ENCODE assay signal across 8 mouse cellular contexts in genomic region chr11:100970557-100970937, GRCm38 (mm10). TPM values are rescaled to one million over a fixed set of nuclear protein-coding genes. Genes with fewer than 3 reads are reported as not detected.
DNase-seq lines count a peak whose midpoint lies in the region; ATAC-seq and TF ChIP-seq lines count a peak whose summit lies in the region.

Cavin1 (minus strand) TSS chr11:100970887.

- TF ChIP-seq CTCF in E14TG2a.4 (conservative IDR thresholded peaks at IDR 0.05; ENCODE audit: low read length) = no peak

- peak; percentile 90 to 93 for DNase-seq in adrenal gland, postnatal 4 days (ENCODE audit: low spot score in 2 of 2)
- DNase-seq in forebrain, embryonic 10.5 days (ENCODE audit: extremely low spot score, low spot score) = peak; percentile 46
- peak; percentile 96 for DNase-seq in kidney, postnatal 14 days
- DNase-seq in urinary bladder, postnatal 10 days (ENCODE audit: low spot score) = peak; percentile 97

- H3K4me3 ChIP-seq in E14TG2a.4 (replicated peaks; ENCODE audit: low read length) = peak within 1 kb of the TSS; percentile 83
- peak within 1 kb of the TSS; percentile 47 for H3K4me3 ChIP-seq in forebrain, embryonic 10.5 days
- H3K4me3 ChIP-seq in heart, embryonic 15.5 days = peak within 1 kb of the TSS; percentile 85
- H3K4me3 ChIP-seq in liver, embryonic 16.5 days (ENCODE audit: low read depth, low read length) = peak within 1 kb of the TSS; percentile 64
- peak within 1 kb of the TSS; percentile 41 for H3K4me3 ChIP-seq in neural tube, embryonic 15.5 days (replicated peaks)

- ATAC-seq in heart, embryonic 15.5 days (replicated peaks; ENCODE audit: insufficient number of reproducible peaks, insufficient read depth, low FRiP score, low read depth) = peak; percentile 94
- peak; percentile 83 for ATAC-seq in liver, embryonic 16.5 days (ENCODE audit: low read depth)
- peak; percentile 57 for ATAC-seq in neural tube, embryonic 15.5 days (ENCODE audit: low FRiP score)

- peak within 1 kb of the TSS; percentile 67 for H3K4me2 ChIP-seq in heart, embryonic 15.5 days
- H3K4me2 ChIP-seq in liver, embryonic 16.5 days (ENCODE audit: low read depth, low read length) = peak within 1 kb of the TSS; percentile 74
- peak within 1 kb of the TSS; percentile 60 for H3K4me2 ChIP-seq in neural tube, embryonic 15.5 days

- H3K36me3 ChIP-seq in E14TG2a.4 (ENCODE audit: insufficient read depth, low read length) = no peaks in the 10 kb centered on the region
- H3K36me3 ChIP-seq in forebrain, embryonic 10.5 days (replicated peaks) = no peaks in the 10 kb centered on the region
- H3K36me3 ChIP-seq in heart, embryonic 15.5 days = peaks cover 4% of the 10 kb centered on the region; the same call in 1 of the 2 replicates
- no peaks in the 10 kb centered on the region for H3K36me3 ChIP-seq in liver, embryonic 16.5 days (ENCODE audit: control insufficient read depth, insufficient read depth)
- no peaks in the 10 kb centered on the region for H3K36me3 ChIP-seq in neural tube, embryonic 15.5 days

- peak within 1 kb of the TSS; percentile 26; the same call in 1 of the 2 replicates for H3K27ac ChIP-seq in forebrain, embryonic 10.5 days
- peak within 1 kb of the TSS; percentile 98 for H3K27ac ChIP-seq in heart, embryonic 15.5 days
- H3K27ac ChIP-seq in liver, embryonic 16.5 days (ENCODE audit: low read length) = peak within 1 kb of the TSS; percentile 48
- peak within 1 kb of the TSS; percentile 68 for H3K27ac ChIP-seq in neural tube, embryonic 15.5 days (replicated peaks)

- peaks cover 84% of the 10 kb centered on the region for H3K27me3 ChIP-seq in E14TG2a.4 (ENCODE audit: insufficient read depth, low read length)
- peaks cover 100% of the 10 kb centered on the region for H3K27me3 ChIP-seq in forebrain, embryonic 10.5 days (ENCODE audit: poor library complexity, severe bottlenecking)
- H3K27me3 ChIP-seq in heart, embryonic 15.5 days = no peaks in the 10 kb centered on the region
- H3K27me3 ChIP-seq in liver, embryonic 16.5 days (ENCODE audit: control insufficient read depth, insufficient read depth, low read depth, low read length) = peaks cover 46% of the 10 kb centered on the region
- peaks cover 73% of the 10 kb centered on the region for H3K27me3 ChIP-seq in neural tube, embryonic 15.5 days (replicated peaks)

- H3K9ac ChIP-seq in heart, embryonic 15.5 days = peak within 1 kb of the TSS; percentile 95
- H3K9ac ChIP-seq in liver, embryonic 16.5 days (ENCODE audit: low read depth, low read length) = peak within 1 kb of the TSS; percentile 59
- H3K9ac ChIP-seq in neural tube, embryonic 15.5 days (replicated peaks) = peak within 1 kb of the TSS; percentile 46

- H3K4me1 ChIP-seq in E14TG2a.4 (replicated peaks; ENCODE audit: low read depth, low read length) = peaks cover 34% of the 10 kb centered on the region
- H3K4me1 ChIP-seq in forebrain, embryonic 10.5 days = peaks cover 18% of the 10 kb centered on the region
- H3K4me1 ChIP-seq in heart, embryonic 15.5 days (replicated peaks) = peaks cover 51% of the 10 kb centered on the region
- H3K4me1 ChIP-seq in liver, embryonic 16.5 days (ENCODE audit: control insufficient read depth, low read depth, low read length) = peaks cover 16% of the 10 kb centered on the region
- peaks cover 18% of the 10 kb centered on the region for H3K4me1 ChIP-seq in neural tube, embryonic 15.5 days

- 2% methylated on average over 20 of the region's 20 CpGs for WGBS in forebrain, embryonic 10.5 days
- WGBS in heart, embryonic 15.5 days = 0% methylated on average over 20 of the region's 20 CpGs
- 5% methylated on average over 20 of the region's 20 CpGs for WGBS in liver, embryonic 16.5 days (ENCODE audit: insufficient replicate concordance)
- WGBS in neural tube, embryonic 15.5 days = 2% methylated on average over 20 of the region's 20 CpGs

- H3K9me3 ChIP-seq in E14TG2a.4 (ENCODE audit: low read length) = no peaks in the 10 kb centered on the region
- H3K9me3 ChIP-seq in forebrain, embryonic 10.5 days = no peaks in the 10 kb centered on the region
- no peaks in the 10 kb centered on the region for H3K9me3 ChIP-seq in heart, embryonic 15.5 days (replicated peaks)
- no peaks in the 10 kb centered on the region for H3K9me3 ChIP-seq in liver, embryonic 16.5 days (replicated peaks; ENCODE audit: control insufficient read depth, low read length)
- H3K9me3 ChIP-seq in neural tube, embryonic 15.5 days (replicated peaks) = no peaks in the 10 kb centered on the region

RNA-seq across cellular contexts. Expression of gene Cavin1, which starts in this region (rescaled TPM):
- total RNA-seq in adrenal gland, postnatal 4 days (2021) = 100 to 1,000 TPM; 294 to 319 TPM
- polyA plus RNA-seq in forebrain, embryonic 10.5 days (2016; fragmentation: Nextera tagmentation; extraction: Ambion mirVana) = 16.1 and 16.6 TPM in 2 replicates
- 429 and 457 TPM in 2 replicates for polyA plus RNA-seq in heart, embryonic 15.5 days (2015; fragmentation: Nextera tagmentation; extraction: Ambion mirVana)
- 26.0 and 29.7 TPM in 2 replicates for polyA plus RNA-seq in liver, embryonic 16.5 days (2015; fragmentation: Nextera tagmentation; extraction: Ambion mirVana)
- 45.6 and 73.4 TPM in 2 replicates for polyA plus RNA-seq in neural tube, embryonic 15.5 days (2015; fragmentation: Nextera tagmentation; extraction: Ambion mirVana)

Comparison
In these comparisons a context has a peak if more than half of its experiments do, and no peak if none do; other contexts are left out.
1. Peak in every context shown above with its lines: DNase-seq, ATAC-seq, H3K4me3 ChIP-seq and H3K27ac ChIP-seq.
2. DNase-seq: peak in every context shown above with its lines; median percentile 97 in urinary bladder, postnatal 10 days; 96 in kidney, postnatal 14 days; 92 in adrenal gland, postnatal 4 days; 46 in forebrain, embryonic 10.5 days.
3. H3K27ac ChIP-seq: peak in every context shown above with its lines; median percentile 98 in heart, embryonic 15.5 days; 68 in neural tube, embryonic 15.5 days; 48 in liver, embryonic 16.5 days; 26 in forebrain, embryonic 10.5 days.